Mouse (Mus musculus): ENCODE measurements around the gene Pafah1b1. TPM values are rescaled to one million over a fixed set of nuclear protein-coding genes. Genes with fewer than 3 reads are reported as not detected.

Pafah1b1 gene
- polyA plus RNA-seq, 1 experiment from 2014 or later, result 90.2 TPM

GRCm38 (mm10) chr11:74649647-74650551 is 74.6 kb downstream of the Pafah1b1 start:
- peak; percentile 64 for DNase-seq (ENCODE audit: low spot score)
- 2% methylated on average over 53 of the region's 53 CpGs for WGBS
- Histone ChIP-seq H3K4me2 (ENCODE audit: low read depth, low read length, severe bottlenecking) (peak overlapping the region; percentile 94), H3K27ac (ENCODE audit: low read depth, low read length) (peak overlapping the region; percentile 7; the same call in 1 of the 2 replicates), H3K36me3 (ENCODE audit: control insufficient read depth, insufficient read depth, low read length) (no peaks in the 10 kb centered on the region), H3K9ac (ENCODE audit: low read length) (peak overlapping the region; percentile 79), H3K4me3 (ENCODE audit: low read depth, low read length) (peak overlapping the region; percentile 95), H3K27me3 (ENCODE audit: control insufficient read depth, insufficient read depth, low read length) (no peaks in the 10 kb centered on the region), H3K9me3 (ENCODE audit: control insufficient read depth, low read length) (no peaks in the 10 kb centered on the region), H3K4me1 (replicated peaks; ENCODE audit: control insufficient read depth, insufficient read depth, low read length) (peaks cover 11% of the 10 kb centered on the region; the same call in 1 of the 2 replicates)
- ATAC-seq (replicated peaks; ENCODE audit: low FRiP score), result peak; percentile 61

- Histone ChIP-seq H3K27ac (ENCODE audit: low read depth, low read length) (peak within 1 kb of the TSS; percentile 8), H3K36me3 (ENCODE audit: control insufficient read depth, insufficient read depth, low read length) (no peaks in the 10 kb centered on the region), H3K4me2 (ENCODE audit: low read depth, low read length, severe bottlenecking) (peak within 1 kb of the TSS; percentile 94), H3K27me3 (ENCODE audit: control insufficient read depth, insufficient read depth, low read length) (no peaks in the 10 kb centered on the region), H3K9me3 (ENCODE audit: control insufficient read depth, low read length) (no peaks in the 10 kb centered on the region), H3K4me1 (replicated peaks; ENCODE audit: control insufficient read depth, insufficient read depth, low read length) (peaks cover 11% of the 10 kb centered on the region; the same call in 1 of the 2 replicates), H3K4me3 (ENCODE audit: low read depth, low read length) (peak within 1 kb of the TSS; percentile 95), H3K9ac (ENCODE audit: low read length) (peak within 1 kb of the TSS; percentile 79)
- DNase-seq (ENCODE audit: low spot score), result peak; percentile 94
- WGBS, result under 1% methylated on average over 58 of the region's 58 CpGs
- peak; percentile 90 for ATAC-seq (replicated peaks; ENCODE audit: low FRiP score)
Measured at GRCm38 (mm10) chr11:74649095-74649646, 75.3 kb downstream of the Pafah1b1 start, which contains the start of gene Cluh. Gene Cluh, plus strand, starts transcription at chr11:74649495.

GRCm38 (mm10) chr11:74648676-74649075 is 75.8 kb downstream of the Pafah1b1 start:
- 0% methylated on average over 1 of the region's 1 CpGs for WGBS
- peak overlapping the region; percentile 94 for H3K4me2 ChIP-seq (ENCODE audit: low read depth, low read length, severe bottlenecking)
- no peaks in the 10 kb centered on the region for H3K36me3 ChIP-seq (ENCODE audit: control insufficient read depth, insufficient read depth, low read length)
- H3K9ac ChIP-seq (ENCODE audit: low read length), result peak overlapping the region; percentile 79
- H3K9me3 ChIP-seq (ENCODE audit: control insufficient read depth, low read length), result no peaks in the 10 kb centered on the region
- H3K4me3 ChIP-seq (ENCODE audit: low read depth, low read length), result peak overlapping the region; percentile 95
- ATAC-seq (replicated peaks; ENCODE audit: low FRiP score) (peak; percentile 23; the same call in 1 of the 2 replicates), DNase-seq (ENCODE audit: low spot score) (no peak)
- no peaks in the 10 kb centered on the region for H3K27me3 ChIP-seq (ENCODE audit: control insufficient read depth, insufficient read depth, low read length)
- H3K27ac ChIP-seq (ENCODE audit: low read depth, low read length), result peak overlapping the region; percentile 8
- H3K4me1 ChIP-seq (replicated peaks; ENCODE audit: control insufficient read depth, insufficient read depth, low read length), result peaks cover 11% of the 10 kb centered on the region; the same call in 1 of the 2 replicates

- H3K36me3 ChIP-seq (ENCODE audit: control insufficient read depth, insufficient read depth, low read length), result no peaks in the 10 kb centered on the region
- H3K27me3 ChIP-seq (ENCODE audit: control insufficient read depth, insufficient read depth, low read length), result no peaks in the 10 kb centered on the region
- ATAC-seq (replicated peaks; ENCODE audit: low FRiP score), result no peak
Measured at GRCm38 (mm10) chr11:74647966-74648365, 76.5 kb downstream of the Pafah1b1 start.

GRCm38 (mm10) chr11:74639628-74640027 is 84.8 kb downstream of the Pafah1b1 start:
- H3K9ac ChIP-seq (ENCODE audit: low read length), result no peak overlapping the region
- 67% methylated on average over 1 of the region's 1 CpGs for whole genome bisulfite sequencing
- no peaks in the 10 kb centered on the region for H3K36me3 ChIP-seq (ENCODE audit: control insufficient read depth, insufficient read depth, low read length)
- no peak overlapping the region for H3K27ac ChIP-seq (ENCODE audit: low read depth, low read length)
- H3K4me1 ChIP-seq (replicated peaks; ENCODE audit: control insufficient read depth, insufficient read depth, low read length), result peaks cover 4% of the 10 kb centered on the region; the same call in 1 of the 2 replicates
- ATAC-seq (replicated peaks; ENCODE audit: low FRiP score) (no peak), DNase-seq (ENCODE audit: low spot score) (no peak)
- H3K4me2 ChIP-seq (ENCODE audit: low read depth, low read length, severe bottlenecking), result no peak overlapping the region
- 0 out of 2 replicates have a peak, but pooled peaks cover 2% of the 10 kb centered on the region for H3K27me3 ChIP-seq (ENCODE audit: control insufficient read depth, insufficient read depth, low read length)
- no peaks in the 10 kb centered on the region for H3K9me3 ChIP-seq (ENCODE audit: control insufficient read depth, low read length)
- no peak overlapping the region for H3K4me3 ChIP-seq (ENCODE audit: low read depth, low read length)

More at GRCm38 (mm10) chr11:74647966-74648365, 76.5 kb downstream of the Pafah1b1 start:
- Histone ChIP-seq H3K4me1 (replicated peaks; ENCODE audit: control insufficient read depth, insufficient read depth, low read length) (peaks cover 11% of the 10 kb centered on the region; the same call in 1 of the 2 replicates), H3K4me3 (ENCODE audit: low read depth, low read length) (no peak overlapping the region), H3K9me3 (ENCODE audit: control insufficient read depth, low read length) (no peaks in the 10 kb centered on the region), H3K27ac (ENCODE audit: low read depth, low read length) (no peak overlapping the region), H3K9ac (ENCODE audit: low read length) (no peak overlapping the region), H3K4me2 (ENCODE audit: low read depth, low read length, severe bottlenecking) (no peak overlapping the region)
- 79% methylated on average over 1 of the region's 1 CpGs for WGBS
- DNase-seq (ENCODE audit: low spot score), result no peak

- DNase-seq (ENCODE audit: low spot score), result no peak
- peak; percentile 37 for ATAC-seq (replicated peaks; ENCODE audit: low FRiP score)
- WGBS, result 7% methylated on average over 9 of the region's 9 CpGs
- H3K36me3 ChIP-seq (ENCODE audit: control insufficient read depth, insufficient read depth, low read length), result no peaks in the 10 kb centered on the region
- peak overlapping the region; percentile 87 for H3K9ac ChIP-seq (ENCODE audit: low read length)
- peaks cover 4% of the 10 kb centered on the region; the same call in 1 of the 2 replicates for H3K4me1 ChIP-seq (replicated peaks; ENCODE audit: control insufficient read depth, insufficient read depth, low read length)
- H3K27ac ChIP-seq (ENCODE audit: low read depth, low read length), result no peak overlapping the region; the same call in 1 of the 2 replicates
- H3K4me2 ChIP-seq (ENCODE audit: low read depth, low read length, severe bottlenecking), result peak overlapping the region; percentile 97
- 0 out of 2 replicates have a peak, but pooled peaks cover 2% of the 10 kb centered on the region for H3K27me3 ChIP-seq (ENCODE audit: control insufficient read depth, insufficient read depth, low read length)
- peak overlapping the region; percentile 62 for H3K4me3 ChIP-seq (ENCODE audit: low read depth, low read length)
- no peaks in the 10 kb centered on the region for H3K9me3 ChIP-seq (ENCODE audit: control insufficient read depth, low read length)
Measured at GRCm38 (mm10) chr11:74638791-74639411, 85.6 kb downstream of the Pafah1b1 start.

- ATAC-seq (replicated peaks; ENCODE audit: low FRiP score), result peak; percentile 87
- 0 out of 2 replicates have a peak, but pooled peaks cover 2% of the 10 kb centered on the region for H3K27me3 ChIP-seq (ENCODE audit: control insufficient read depth, insufficient read depth, low read length)
Measured at GRCm38 (mm10) chr11:74637971-74638790, 86.3 kb downstream of the Pafah1b1 start.

More at GRCm38 (mm10) chr11:74637971-74638790, 86.3 kb downstream of the Pafah1b1 start:
- Histone ChIP-seq H3K4me2 (ENCODE audit: low read depth, low read length, severe bottlenecking) (peak overlapping the region; percentile 97), H3K27ac (ENCODE audit: low read depth, low read length) (peak overlapping the region; percentile 57), H3K4me3 (ENCODE audit: low read depth, low read length) (peak overlapping the region; percentile 62), H3K36me3 (ENCODE audit: control insufficient read depth, insufficient read depth, low read length) (no peaks in the 10 kb centered on the region), H3K9ac (ENCODE audit: low read length) (peak overlapping the region; percentile 87), H3K9me3 (ENCODE audit: control insufficient read depth, low read length) (no peaks in the 10 kb centered on the region), H3K4me1 (replicated peaks; ENCODE audit: control insufficient read depth, insufficient read depth, low read length) (peaks cover 4% of the 10 kb centered on the region; the same call in 1 of the 2 replicates)
- under 1% methylated on average over 84 of the region's 86 CpGs for WGBS
- peak; percentile 85 for DNase-seq (ENCODE audit: low spot score)

Measured in forebrain, embryonic 11.5 days (tissue).